Mouse (Mus musculus): ENCODE results near the gene Josd2. TPM values are rescaled to one million over a fixed set of nuclear protein-coding genes. Genes with fewer than 3 reads are reported as not detected.

Gene Josd2
- polyA plus RNA-seq, 1 experiment from 2014 or later = 174 TPM

DNA sequence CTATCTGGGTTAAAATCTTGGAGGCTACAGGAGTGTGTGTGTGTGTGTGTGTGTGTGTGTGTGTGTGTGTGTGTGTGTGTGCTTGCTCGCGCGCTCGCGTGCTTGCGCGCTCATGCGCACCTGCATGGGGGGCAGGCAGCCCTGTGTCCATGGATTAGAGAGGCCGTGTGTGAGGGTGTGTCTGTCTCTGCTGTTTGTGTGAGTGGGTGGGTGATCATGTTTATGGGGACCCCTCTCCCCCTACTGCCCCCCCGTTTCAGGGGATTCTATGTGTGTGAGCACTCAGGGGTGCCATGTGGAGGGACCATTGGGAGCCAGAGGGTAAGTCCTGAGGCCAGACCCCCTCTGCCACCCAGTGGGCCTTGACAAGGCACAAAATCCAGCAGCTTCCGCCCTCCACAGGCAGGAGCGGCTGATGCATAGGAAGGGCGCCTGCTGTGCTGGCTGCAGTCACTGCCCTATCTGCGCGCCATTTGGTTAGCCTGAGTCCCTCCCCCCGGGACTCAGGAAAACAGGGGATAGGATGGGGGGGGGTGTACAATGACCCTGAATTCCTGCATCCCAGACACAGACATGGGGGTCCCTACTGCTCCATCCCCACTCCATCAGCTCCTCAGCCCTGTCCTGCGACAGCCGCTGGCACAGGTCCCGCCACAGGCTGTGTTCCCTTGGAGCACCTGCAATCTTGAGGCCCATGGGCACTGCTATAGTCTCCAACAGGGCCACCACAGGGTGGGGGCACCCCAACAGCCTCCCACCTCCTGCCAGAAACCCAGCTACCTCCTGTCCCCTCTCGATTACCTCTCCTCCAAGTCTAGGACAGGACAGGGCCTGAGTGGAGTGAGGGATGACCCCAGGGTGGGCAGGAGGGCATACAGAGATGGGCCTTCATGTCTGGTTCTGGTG is 24.3 kb upstream of the Josd2 start:
- Histone ChIP-seq H3K4me1 (ENCODE audit: control insufficient read depth, low read depth, low read length) (no peaks in the 10 kb centered on the region), H3K27me3 (ENCODE audit: control insufficient read depth, insufficient read depth, low read depth, low read length) (peaks cover 83% of the 10 kb centered on the region), H3K9me3 (replicated peaks; ENCODE audit: control insufficient read depth, low read length) (no peaks in the 10 kb centered on the region), H3K9ac (ENCODE audit: low read depth, low read length) (no peak overlapping the region), H3K4me3 (ENCODE audit: low read depth, low read length) (no peak overlapping the region), H3K4me2 (ENCODE audit: low read depth, low read length) (no peak overlapping the region), H3K36me3 (ENCODE audit: control insufficient read depth, insufficient read depth) (no peaks in the 10 kb centered on the region), H3K27ac (ENCODE audit: low read length) (no peak overlapping the region)
- ATAC-seq (ENCODE audit: low read depth) = no peak
- WGBS (ENCODE audit: insufficient replicate concordance) = 9% methylated on average over 20 of the region's 20 CpGs

DNA sequence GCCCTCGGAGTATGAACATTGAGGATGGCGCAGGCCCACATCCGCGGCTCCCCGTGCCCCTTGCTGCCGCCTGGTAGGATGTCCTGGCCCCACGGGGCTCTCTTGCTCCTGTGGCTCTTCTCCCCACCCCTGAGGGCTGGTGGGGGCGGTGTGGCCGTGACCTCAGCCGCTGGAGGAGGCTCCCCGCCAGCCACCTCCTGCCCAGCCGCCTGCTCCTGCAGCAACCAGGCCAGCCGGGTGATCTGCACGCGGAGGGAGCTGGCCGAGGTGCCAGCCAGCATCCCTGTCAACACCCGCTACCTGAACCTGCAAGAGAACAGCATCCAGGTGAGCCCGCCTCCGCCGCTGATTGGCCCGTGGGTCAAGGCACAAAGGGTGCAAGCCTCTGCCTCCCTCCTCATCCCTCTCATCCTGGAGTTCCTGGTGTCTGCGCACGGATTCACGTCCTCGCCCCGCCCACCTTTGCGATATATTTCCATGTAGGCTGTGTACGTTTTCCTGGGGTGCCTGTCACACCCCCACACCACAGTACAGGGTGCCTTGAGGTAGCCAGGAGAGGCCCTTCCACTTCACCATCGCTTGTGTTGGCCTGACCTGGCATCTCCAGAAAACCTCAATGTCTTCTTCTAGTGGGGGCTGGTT is 22.8 kb upstream of the Josd2 start:
- Histone ChIP-seq H3K27ac (ENCODE audit: low read length) (no peak overlapping the region), H3K36me3 (ENCODE audit: control insufficient read depth, insufficient read depth) (no peaks in the 10 kb centered on the region), H3K4me3 (ENCODE audit: low read depth, low read length) (no peak overlapping the region), H3K4me1 (ENCODE audit: control insufficient read depth, low read depth, low read length) (no peaks in the 10 kb centered on the region), H3K27me3 (ENCODE audit: control insufficient read depth, insufficient read depth, low read depth, low read length) (peaks cover 74% of the 10 kb centered on the region), H3K9me3 (replicated peaks; ENCODE audit: control insufficient read depth, low read length) (no peaks in the 10 kb centered on the region), H3K4me2 (ENCODE audit: low read depth, low read length) (no peak overlapping the region), H3K9ac (ENCODE audit: low read depth, low read length) (no peak overlapping the region)
- whole genome bisulfite sequencing (ENCODE audit: insufficient replicate concordance) = 8% methylated on average over 29 of the region's 29 CpGs
- ATAC-seq (ENCODE audit: low read depth) = no peak

DNA sequence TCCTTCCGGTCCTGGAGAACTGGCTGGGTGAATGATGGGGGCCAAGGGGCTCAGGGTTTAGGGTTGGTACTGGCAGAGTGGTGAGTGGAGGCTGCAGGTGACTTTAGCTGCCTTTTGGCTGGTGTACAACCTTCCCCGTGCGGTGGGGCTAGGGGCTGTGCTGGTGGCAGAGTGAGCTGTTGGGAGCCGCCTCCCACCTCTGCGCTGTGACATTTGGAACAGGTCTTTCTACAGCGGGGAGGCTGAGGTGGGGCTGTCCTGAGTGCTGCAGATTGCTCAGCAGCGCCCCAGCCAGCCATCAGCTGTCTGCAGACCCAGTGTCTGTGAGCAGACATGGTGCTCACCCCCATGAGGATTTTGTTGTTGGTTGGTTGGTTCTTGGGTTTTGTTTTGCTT is 22.3 kb upstream of the Josd2 start:
- Histone ChIP-seq H3K36me3 (ENCODE audit: control insufficient read depth, insufficient read depth) (no peaks in the 10 kb centered on the region), H3K9me3 (replicated peaks; ENCODE audit: control insufficient read depth, low read length) (no peaks in the 10 kb centered on the region), H3K4me1 (ENCODE audit: control insufficient read depth, low read depth, low read length) (no peaks in the 10 kb centered on the region), H3K27me3 (ENCODE audit: control insufficient read depth, insufficient read depth, low read depth, low read length) (peaks cover 69% of the 10 kb centered on the region), H3K4me2 (ENCODE audit: low read depth, low read length) (no peak overlapping the region), H3K27ac (ENCODE audit: low read length) (no peak overlapping the region), H3K9ac (ENCODE audit: low read depth, low read length) (no peak overlapping the region), H3K4me3 (ENCODE audit: low read depth, low read length) (no peak overlapping the region)
- no peak for ATAC-seq (ENCODE audit: low read depth)
- WGBS (ENCODE audit: insufficient replicate concordance) = 8% methylated on average over 7 of the region's 7 CpGs

DNA sequence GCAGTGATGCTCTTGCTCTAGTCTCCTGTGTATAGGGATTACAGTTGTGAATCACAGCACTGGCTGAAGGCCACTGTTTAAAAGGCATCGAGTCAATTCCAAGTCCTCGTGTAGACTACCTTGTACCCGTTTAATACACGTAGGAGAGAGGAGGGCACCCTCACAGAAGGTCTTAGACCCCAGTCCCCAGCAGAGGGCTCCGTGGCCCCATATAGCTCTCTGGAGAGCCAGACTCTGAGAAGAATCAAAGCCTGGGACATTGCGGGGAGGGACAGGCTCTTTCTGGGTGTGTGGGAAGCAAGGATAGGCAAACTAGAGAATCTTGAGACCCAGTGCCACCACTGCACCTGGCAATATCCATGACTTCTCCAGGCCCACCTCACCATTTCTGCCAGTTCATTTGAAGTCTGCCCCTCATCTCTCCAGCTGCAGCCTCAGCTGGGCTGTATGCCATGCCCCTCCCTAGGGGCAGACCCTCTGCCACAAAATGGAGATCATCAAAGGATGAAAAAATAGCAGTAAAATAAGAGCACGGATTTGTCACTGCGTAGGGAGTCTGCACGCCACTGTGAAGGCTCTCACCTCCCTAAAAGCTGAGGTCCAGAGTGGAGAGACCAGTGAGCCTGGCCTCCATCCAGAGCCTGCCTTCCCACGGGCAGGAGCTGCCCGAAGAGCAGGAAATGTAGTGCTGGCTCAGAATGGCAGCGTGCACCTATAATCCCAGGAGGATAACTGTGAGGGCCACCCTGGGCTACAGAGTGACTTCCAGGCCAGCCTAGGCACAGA is 21.5 kb upstream of the Josd2 start:
- no peak overlapping the region for H3K9ac ChIP-seq (ENCODE audit: low read depth, low read length)
- H3K27ac ChIP-seq (ENCODE audit: low read length) = no peak overlapping the region
- H3K4me3 ChIP-seq (ENCODE audit: low read depth, low read length) = no peak overlapping the region
- H3K9me3 ChIP-seq (replicated peaks; ENCODE audit: control insufficient read depth, low read length) = no peaks in the 10 kb centered on the region
- H3K27me3 ChIP-seq (ENCODE audit: control insufficient read depth, insufficient read depth, low read depth, low read length) = peaks cover 62% of the 10 kb centered on the region
- H3K4me1 ChIP-seq (ENCODE audit: control insufficient read depth, low read depth, low read length) = no peaks in the 10 kb centered on the region
- no peaks in the 10 kb centered on the region for H3K36me3 ChIP-seq (ENCODE audit: control insufficient read depth, insufficient read depth)
- H3K4me2 ChIP-seq (ENCODE audit: low read depth, low read length) = no peak overlapping the region
- WGBS (ENCODE audit: insufficient replicate concordance) = 31% methylated on average over 12 of the region's 12 CpGs
- ATAC-seq (ENCODE audit: low read depth) = no peak

DNA sequence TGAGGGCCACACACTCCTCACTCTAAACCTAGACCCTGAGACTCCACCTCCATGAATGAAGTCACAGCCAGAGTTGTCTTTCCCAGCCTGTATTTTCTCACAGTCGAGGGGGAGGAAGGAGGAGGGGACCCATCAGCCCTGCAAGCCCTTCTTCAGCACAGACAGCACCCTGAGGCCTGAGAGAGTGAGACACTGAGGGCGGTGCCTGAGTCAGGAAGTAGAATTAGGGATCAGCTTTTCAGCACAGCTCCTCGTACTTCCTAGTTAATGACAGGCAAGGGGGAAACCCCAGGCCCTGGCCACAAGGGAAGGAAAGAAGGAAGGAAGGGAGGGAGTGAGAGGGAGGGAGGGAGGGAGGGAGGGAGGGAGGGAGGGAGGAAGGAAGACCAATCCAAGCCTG is 14.5 kb upstream of the Josd2 start:
- WGBS (ENCODE audit: insufficient replicate concordance) = 2% methylated on average over 3 of the region's 3 CpGs
- H3K9ac ChIP-seq (ENCODE audit: low read depth, low read length) = no peak overlapping the region
- H3K27ac ChIP-seq (ENCODE audit: low read length) = no peak overlapping the region
- no peak overlapping the region for H3K4me3 ChIP-seq (ENCODE audit: low read depth, low read length)
- ATAC-seq (ENCODE audit: low read depth) = no peak
- H3K9me3 ChIP-seq (replicated peaks; ENCODE audit: control insufficient read depth, low read length) = no peaks in the 10 kb centered on the region
- H3K4me2 ChIP-seq (ENCODE audit: low read depth, low read length) = no peak overlapping the region
- no peaks in the 10 kb centered on the region for H3K36me3 ChIP-seq (ENCODE audit: control insufficient read depth, insufficient read depth)
- H3K4me1 ChIP-seq (ENCODE audit: control insufficient read depth, low read depth, low read length) = peaks cover 7% of the 10 kb centered on the region
- H3K27me3 ChIP-seq (ENCODE audit: control insufficient read depth, insufficient read depth, low read depth, low read length) = peaks cover 2% of the 10 kb centered on the region; the same call in 1 of the 2 replicates

DNA sequence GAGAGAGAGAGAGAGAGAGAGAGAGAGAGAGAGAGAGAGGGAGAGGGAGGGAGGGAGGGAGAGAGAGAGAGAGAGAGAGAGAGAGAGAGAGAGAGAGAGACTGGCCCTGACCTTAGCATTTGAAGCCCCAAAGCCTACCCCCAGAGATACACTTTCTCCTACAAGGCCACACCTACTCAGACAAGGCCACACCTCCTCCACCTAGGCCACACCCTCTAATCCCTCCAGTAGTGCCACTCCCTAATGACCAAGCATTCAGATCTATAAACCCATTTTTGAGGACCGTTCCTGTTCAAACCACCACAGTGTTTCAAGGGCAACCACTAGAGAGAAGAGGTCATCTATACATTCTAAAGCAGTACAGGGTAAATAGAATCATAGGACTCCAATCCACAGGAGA is 11.5 kb upstream of the Josd2 start:
- no peaks in the 10 kb centered on the region for H3K36me3 ChIP-seq (ENCODE audit: control insufficient read depth, insufficient read depth)
- H3K27me3 ChIP-seq (ENCODE audit: control insufficient read depth, insufficient read depth, low read depth, low read length) = peaks cover 23% of the 10 kb centered on the region
- no peak overlapping the region for H3K4me2 ChIP-seq (ENCODE audit: low read depth, low read length)
- H3K9me3 ChIP-seq (replicated peaks; ENCODE audit: control insufficient read depth, low read length) = no peaks in the 10 kb centered on the region
- H3K4me1 ChIP-seq (ENCODE audit: control insufficient read depth, low read depth, low read length) = peaks cover 7% of the 10 kb centered on the region
- H3K9ac ChIP-seq (ENCODE audit: low read depth, low read length) = no peak overlapping the region
- WGBS (ENCODE audit: insufficient replicate concordance) = 71% methylated on average over 1 of the region's 1 CpGs
- no peak overlapping the region for H3K27ac ChIP-seq (ENCODE audit: low read length)
- H3K4me3 ChIP-seq (ENCODE audit: low read depth, low read length) = no peak overlapping the region
- no peak for ATAC-seq (ENCODE audit: low read depth)

DNA sequence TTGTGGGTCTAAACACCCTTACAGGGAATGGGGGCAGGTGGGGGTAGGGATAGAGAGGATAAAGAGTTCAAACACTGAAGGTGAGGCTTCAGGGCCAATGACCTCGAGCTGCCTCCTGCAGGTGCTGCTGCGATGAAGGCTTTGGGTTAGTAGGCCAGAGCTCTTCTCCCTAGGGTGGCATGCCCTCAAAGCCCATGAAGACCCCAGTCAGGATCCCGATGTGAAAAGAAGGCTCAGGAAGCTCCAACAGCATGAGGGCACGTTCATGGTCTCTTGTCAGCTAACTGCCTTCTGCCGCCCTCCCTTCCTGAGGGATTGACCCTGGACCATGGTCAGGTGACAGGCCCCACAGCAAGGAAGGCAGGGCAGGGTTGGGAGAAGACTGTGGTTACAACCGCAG is 7.7 kb upstream of the Josd2 start:
- H3K27me3 ChIP-seq (ENCODE audit: control insufficient read depth, insufficient read depth, low read depth, low read length) = peaks cover 54% of the 10 kb centered on the region
- H3K4me1 ChIP-seq (ENCODE audit: control insufficient read depth, low read depth, low read length) = peaks cover 22% of the 10 kb centered on the region
- no peak for ATAC-seq (ENCODE audit: low read depth)
- H3K9me3 ChIP-seq (replicated peaks; ENCODE audit: control insufficient read depth, low read length) = no peaks in the 10 kb centered on the region
- no peak overlapping the region for H3K9ac ChIP-seq (ENCODE audit: low read depth, low read length)
- H3K4me2 ChIP-seq (ENCODE audit: low read depth, low read length) = no peak overlapping the region
- WGBS (ENCODE audit: insufficient replicate concordance) = 55% methylated on average over 6 of the region's 6 CpGs
- H3K36me3 ChIP-seq (ENCODE audit: control insufficient read depth, insufficient read depth) = no peaks in the 10 kb centered on the region
- no peak overlapping the region for H3K4me3 ChIP-seq (ENCODE audit: low read depth, low read length)
- H3K27ac ChIP-seq (ENCODE audit: low read length) = no peak overlapping the region

DNA sequence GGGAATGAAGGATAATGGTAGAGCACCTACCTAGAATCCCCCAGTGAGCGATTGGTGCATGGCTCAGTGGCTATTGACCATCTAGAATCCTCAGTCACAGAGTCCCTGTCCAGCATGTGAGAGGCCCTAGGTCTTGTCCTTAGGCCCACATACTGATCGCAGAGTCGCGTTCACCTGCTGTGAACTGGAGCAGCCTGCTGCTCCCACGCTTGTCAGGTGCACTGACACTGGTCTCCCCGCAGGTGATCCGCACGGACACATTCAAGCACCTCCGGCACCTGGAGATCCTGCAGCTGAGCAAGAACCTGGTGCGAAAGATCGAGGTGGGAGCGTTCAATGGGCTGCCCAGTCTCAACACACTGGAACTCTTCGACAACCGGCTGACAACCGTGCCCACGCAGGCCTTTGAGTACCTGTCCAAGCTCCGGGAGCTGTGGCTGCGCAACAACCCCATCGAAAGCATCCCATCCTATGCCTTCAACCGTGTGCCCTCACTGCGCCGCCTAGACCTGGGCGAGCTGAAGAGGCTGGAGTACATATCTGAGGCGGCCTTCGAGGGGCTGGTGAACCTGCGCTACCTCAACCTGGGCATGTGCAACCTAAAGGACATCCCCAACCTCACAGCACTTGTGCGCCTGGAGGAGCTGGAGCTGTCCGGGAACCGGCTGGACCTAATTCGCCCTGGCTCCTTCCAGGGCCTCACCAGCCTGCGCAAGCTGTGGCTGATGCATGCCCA is 6.8 kb upstream of the Josd2 start:
- peaks cover 54% of the 10 kb centered on the region for H3K27me3 ChIP-seq (ENCODE audit: control insufficient read depth, insufficient read depth, low read depth, low read length)
- no peak overlapping the region for H3K4me3 ChIP-seq (ENCODE audit: low read depth, low read length)
- H3K36me3 ChIP-seq (ENCODE audit: control insufficient read depth, insufficient read depth) = no peaks in the 10 kb centered on the region
- 56% methylated on average over 31 of the region's 31 CpGs for WGBS (ENCODE audit: insufficient replicate concordance)
- peaks cover 27% of the 10 kb centered on the region for H3K4me1 ChIP-seq (ENCODE audit: control insufficient read depth, low read depth, low read length)
- H3K9me3 ChIP-seq (replicated peaks; ENCODE audit: control insufficient read depth, low read length) = no peaks in the 10 kb centered on the region
- no peak overlapping the region for H3K4me2 ChIP-seq (ENCODE audit: low read depth, low read length)
- no peak overlapping the region for H3K9ac ChIP-seq (ENCODE audit: low read depth, low read length)
- H3K27ac ChIP-seq (ENCODE audit: low read length) = no peak overlapping the region
- ATAC-seq (ENCODE audit: low read depth) = no peak

Measured in liver, embryonic 16.5 days (tissue).